Mouse (Mus musculus): Measurements from ENCODE around the gene Ppih. TPM values are rescaled to one million over a fixed set of nuclear protein-coding genes. Genes with fewer than 3 reads are reported as not detected.

The Ppih gene
- polyA plus RNA-seq (2015; fragmentation: Nextera tagmentation; extraction: Ambion mirVana), result 38.1 and 41.9 TPM in 2 replicates

DNA sequence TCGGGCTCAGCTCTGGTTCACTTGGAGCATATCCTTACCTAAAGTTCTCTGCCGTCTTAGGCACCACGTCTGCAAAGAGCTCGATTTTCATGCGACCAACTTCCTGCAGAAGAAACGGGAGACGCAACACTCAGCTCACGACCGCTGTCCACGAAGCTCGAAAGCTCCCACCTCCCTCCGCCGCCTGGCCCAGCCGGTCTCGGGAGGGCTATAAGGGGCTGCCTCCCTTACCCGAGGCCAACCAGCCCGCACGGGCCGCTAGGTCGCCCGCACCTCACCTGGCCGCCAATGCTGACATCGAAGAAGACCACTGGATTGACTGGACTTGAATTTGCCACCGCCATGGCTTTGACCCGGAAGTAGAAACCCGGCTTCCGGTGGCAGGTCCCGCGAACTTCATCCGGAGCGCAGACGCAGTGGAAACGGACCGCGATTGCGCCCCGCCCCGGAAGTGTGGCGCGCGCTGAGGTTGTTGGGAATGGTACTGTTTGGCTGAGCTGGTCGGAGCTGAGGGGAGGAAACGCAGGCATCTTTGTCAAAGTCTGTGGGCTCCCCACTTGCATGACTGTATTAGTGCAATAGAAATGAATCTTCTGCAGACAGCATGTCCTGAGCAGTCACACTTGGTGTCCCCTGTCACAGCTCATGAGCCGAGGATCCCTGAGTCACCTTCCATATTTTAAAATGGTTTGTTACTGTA lies at the start of gene Ppih:
Gene Ppih (minus strand): TSS at position 416 of the 700 bp plus-strand sequence.
- Histone ChIP-seq H3K4me2 (peak within 1 kb of the TSS; percentile 93), H3K27me3 (0 out of 2 replicates have a peak, but pooled peaks cover 15% of the 10 kb centered on the region), H3K36me3 (peaks cover 32% of the 10 kb centered on the region), H3K27ac (peak within 1 kb of the TSS; percentile 80), H3K4me3 (peak within 1 kb of the TSS; percentile 82), H3K4me1 (replicated peaks) (peaks cover 11% of the 10 kb centered on the region), H3K9me3 (replicated peaks) (no peaks in the 10 kb centered on the region), H3K9ac (peak within 1 kb of the TSS; percentile 66)
- peak; percentile 94 for ATAC-seq (replicated peaks; ENCODE audit: insufficient number of reproducible peaks, insufficient read depth, low FRiP score, low read depth)
- WGBS, result under 1% methylated on average over 44 of the region's 44 CpGs

GRCm38 (mm10) chr4:119369460-119369859 lies 49.1 kb upstream of the Ppih start:
- no peak overlapping the region for H3K4me2 ChIP-seq
- no peak for ATAC-seq (replicated peaks; ENCODE audit: insufficient number of reproducible peaks, insufficient read depth, low FRiP score, low read depth)
- H3K27me3 ChIP-seq, result peaks cover 3% of the 10 kb centered on the region; the same call in 1 of the 2 replicates
- no peak overlapping the region for H3K9ac ChIP-seq
- 82% methylated on average over 6 of the region's 6 CpGs for WGBS
- H3K4me1 ChIP-seq (replicated peaks), result no peaks in the 10 kb centered on the region
- no peak overlapping the region for H3K27ac ChIP-seq
- H3K36me3 ChIP-seq, result no peaks in the 10 kb centered on the region
- H3K9me3 ChIP-seq (replicated peaks), result no peaks in the 10 kb centered on the region
- H3K4me3 ChIP-seq, result no peak overlapping the region

DNA sequence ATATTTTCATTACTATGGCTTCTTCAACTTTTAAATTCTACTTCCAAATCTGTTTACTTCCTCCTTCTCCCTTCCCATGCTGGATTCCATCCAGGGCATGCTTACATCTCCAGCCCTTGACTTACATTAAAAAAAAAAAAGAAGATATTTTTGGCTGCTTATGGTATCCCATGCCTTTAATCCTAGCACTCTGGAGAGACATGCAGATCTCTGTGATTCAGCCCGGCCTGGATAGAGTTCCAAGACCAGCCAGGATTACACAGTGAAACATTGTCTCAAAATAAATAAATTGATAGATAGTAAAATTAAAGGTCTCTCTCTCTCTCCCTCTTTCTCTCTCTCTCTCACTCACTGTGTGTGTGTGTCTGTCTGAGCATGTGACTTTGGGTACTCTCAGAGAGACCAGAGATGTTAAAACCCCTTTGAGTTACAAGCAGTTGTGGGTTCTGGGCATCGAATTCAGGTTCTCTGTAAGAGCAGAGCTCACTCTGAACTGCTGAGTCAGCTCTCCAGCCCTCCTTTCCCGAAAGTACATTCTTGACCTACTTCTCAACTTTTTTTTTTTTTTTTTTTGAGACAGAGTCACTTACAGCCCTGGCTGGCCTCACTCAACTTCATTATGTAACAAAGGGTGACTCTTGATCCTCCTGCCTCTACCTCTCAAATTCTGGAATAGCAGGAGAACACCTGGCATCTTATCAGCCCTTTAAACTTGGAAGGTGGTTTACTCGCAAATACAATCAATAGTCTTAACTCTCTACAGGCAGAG lies 46.6 kb upstream of the Ppih start:
- peaks cover 3% of the 10 kb centered on the region; the same call in 1 of the 2 replicates for H3K27me3 ChIP-seq
- WGBS, result 47% methylated on average over 4 of the region's 4 CpGs
- H3K9me3 ChIP-seq (replicated peaks), result no peaks in the 10 kb centered on the region
- H3K27ac ChIP-seq, result no peak overlapping the region
- H3K4me3 ChIP-seq, result no peak overlapping the region
- ATAC-seq (replicated peaks; ENCODE audit: insufficient number of reproducible peaks, insufficient read depth, low FRiP score, low read depth), result no peak
- no peaks in the 10 kb centered on the region for H3K4me1 ChIP-seq (replicated peaks)
- H3K36me3 ChIP-seq, result no peaks in the 10 kb centered on the region
- H3K4me2 ChIP-seq, result no peak overlapping the region
- no peak overlapping the region for H3K9ac ChIP-seq

DNA sequence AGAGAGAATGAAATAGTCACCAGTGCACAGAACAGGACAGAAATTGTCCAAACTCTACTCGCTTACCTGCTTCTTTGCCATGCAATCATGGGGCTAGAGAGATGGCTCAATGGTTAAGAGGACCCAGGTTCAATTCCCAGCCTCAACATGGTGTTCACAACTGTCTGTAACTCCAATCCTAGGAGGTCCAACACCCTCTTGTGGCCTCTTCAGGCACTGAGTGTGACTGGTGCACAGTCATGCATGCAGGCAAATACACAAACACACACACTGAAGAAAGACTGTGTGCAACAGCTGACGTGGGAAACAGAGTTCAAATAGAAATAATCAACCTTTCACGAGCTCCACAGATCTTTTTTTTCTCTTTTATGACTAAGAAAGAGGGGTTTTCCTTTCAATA lies 41.9 kb upstream of the Ppih start:
- 79% methylated on average over 3 of the region's 3 CpGs for WGBS
- Histone ChIP-seq H3K9me3 (replicated peaks) (no peaks in the 10 kb centered on the region), H3K4me2 (no peak overlapping the region), H3K4me1 (replicated peaks) (peaks cover 3% of the 10 kb centered on the region; the same call in 1 of the 2 replicates), H3K9ac (no peak overlapping the region), H3K27ac (no peak overlapping the region), H3K36me3 (no peaks in the 10 kb centered on the region), H3K4me3 (no peak overlapping the region), H3K27me3 (no peaks in the 10 kb centered on the region)
- ATAC-seq (replicated peaks; ENCODE audit: insufficient number of reproducible peaks, insufficient read depth, low FRiP score, low read depth), result no peak

- Histone ChIP-seq H3K9ac (peak overlapping the region; percentile 54), H3K4me3 (peak overlapping the region; percentile 55), H3K4me1 (replicated peaks) (peaks cover 3% of the 10 kb centered on the region; the same call in 1 of the 2 replicates), H3K9me3 (replicated peaks) (no peaks in the 10 kb centered on the region), H3K36me3 (no peaks in the 10 kb centered on the region), H3K4me2 (peak overlapping the region; percentile 78), H3K27ac (peak overlapping the region; percentile 16), H3K27me3 (0 out of 2 replicates have a peak, but pooled peaks cover 3% of the 10 kb centered on the region)
- ATAC-seq (replicated peaks; ENCODE audit: insufficient number of reproducible peaks, insufficient read depth, low FRiP score, low read depth), result no peak
- WGBS, result 6% methylated on average over 30 of the region's 30 CpGs
Observed at GRCm38 (mm10) chr4:119359196-119359971, 39.0 kb upstream of the Ppih start.

- Histone ChIP-seq H3K27me3 (no peaks in the 10 kb centered on the region), H3K9me3 (replicated peaks) (no peaks in the 10 kb centered on the region), H3K4me3 (no peak overlapping the region), H3K4me1 (replicated peaks) (no peaks in the 10 kb centered on the region), H3K36me3 (no peaks in the 10 kb centered on the region), H3K27ac (no peak overlapping the region), H3K4me2 (no peak overlapping the region), H3K9ac (no peak overlapping the region)
- WGBS, result 91% methylated on average over 6 of the region's 6 CpGs
- ATAC-seq (replicated peaks; ENCODE audit: insufficient number of reproducible peaks, insufficient read depth, low FRiP score, low read depth), result no peak
Observed at GRCm38 (mm10) chr4:119345508-119345907, 25.2 kb upstream of the Ppih start.

DNA sequence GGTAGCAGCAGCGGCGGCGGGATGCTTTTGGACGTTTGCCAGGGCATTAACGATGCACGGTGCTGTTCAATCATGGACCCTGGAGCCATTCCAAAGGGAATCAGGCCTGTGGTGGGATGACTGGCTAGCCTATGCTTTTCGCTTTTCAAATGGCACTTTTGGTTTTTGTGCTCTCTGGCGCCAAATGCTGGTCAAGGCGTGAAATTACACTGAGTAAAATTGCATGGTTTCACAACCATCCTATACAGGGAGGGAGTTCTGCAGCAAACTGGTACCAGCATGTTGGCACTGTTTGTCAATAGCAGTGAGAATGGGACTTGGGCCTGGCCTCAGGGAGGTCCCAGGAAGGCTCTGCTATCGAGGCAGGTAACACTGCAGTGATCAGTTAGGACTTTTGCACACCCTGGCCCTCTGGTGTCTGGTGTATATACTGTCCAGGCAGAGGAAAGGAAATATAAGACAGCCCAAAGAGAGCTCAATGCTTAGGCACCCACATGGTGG lies 18.6 kb upstream of the Ppih start:
- 0 out of 2 replicates have a peak, but pooled peaks have one; percentile 31 for ATAC-seq (replicated peaks; ENCODE audit: insufficient number of reproducible peaks, insufficient read depth, low FRiP score, low read depth)
- Histone ChIP-seq H3K4me3 (no peak overlapping the region), H3K9ac (no peak overlapping the region), H3K27ac (no peak overlapping the region), H3K4me1 (replicated peaks) (0 out of 2 replicates have a peak, but pooled peaks cover 2% of the 10 kb centered on the region), H3K36me3 (no peaks in the 10 kb centered on the region), H3K4me2 (no peak overlapping the region), H3K27me3 (no peaks in the 10 kb centered on the region), H3K9me3 (replicated peaks) (no peaks in the 10 kb centered on the region)
- 7% methylated on average over 10 of the region's 10 CpGs for WGBS

DNA sequence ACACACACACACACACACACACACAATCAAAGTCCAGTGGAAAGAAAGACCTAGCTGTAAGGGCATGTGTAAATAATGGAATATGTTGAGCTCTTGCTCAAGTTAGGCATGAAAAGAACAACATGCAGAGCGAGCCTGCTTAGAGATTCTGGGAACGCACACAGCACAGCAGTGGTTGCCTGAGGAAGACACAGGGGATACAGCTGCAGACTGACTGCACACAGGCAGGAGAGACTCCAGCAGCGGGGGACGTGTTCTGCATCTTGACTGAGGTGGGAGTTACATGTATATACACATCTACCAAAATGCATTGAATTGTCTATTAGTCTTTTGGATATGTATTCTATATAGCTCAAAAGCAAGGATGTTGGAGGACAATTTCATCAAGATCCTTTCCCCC lies 18.1 kb upstream of the Ppih start:
- H3K27ac ChIP-seq, result no peak overlapping the region
- no peaks in the 10 kb centered on the region for H3K27me3 ChIP-seq
- 75% methylated on average over 4 of the region's 4 CpGs for WGBS
- H3K4me1 ChIP-seq (replicated peaks), result 0 out of 2 replicates have a peak, but pooled peaks cover 2% of the 10 kb centered on the region
- H3K4me3 ChIP-seq, result no peak overlapping the region
- H3K36me3 ChIP-seq, result no peaks in the 10 kb centered on the region
- no peaks in the 10 kb centered on the region for H3K9me3 ChIP-seq (replicated peaks)
- H3K9ac ChIP-seq, result no peak overlapping the region
- ATAC-seq (replicated peaks; ENCODE audit: insufficient number of reproducible peaks, insufficient read depth, low FRiP score, low read depth), result no peak
- H3K4me2 ChIP-seq, result no peak overlapping the region

DNA sequence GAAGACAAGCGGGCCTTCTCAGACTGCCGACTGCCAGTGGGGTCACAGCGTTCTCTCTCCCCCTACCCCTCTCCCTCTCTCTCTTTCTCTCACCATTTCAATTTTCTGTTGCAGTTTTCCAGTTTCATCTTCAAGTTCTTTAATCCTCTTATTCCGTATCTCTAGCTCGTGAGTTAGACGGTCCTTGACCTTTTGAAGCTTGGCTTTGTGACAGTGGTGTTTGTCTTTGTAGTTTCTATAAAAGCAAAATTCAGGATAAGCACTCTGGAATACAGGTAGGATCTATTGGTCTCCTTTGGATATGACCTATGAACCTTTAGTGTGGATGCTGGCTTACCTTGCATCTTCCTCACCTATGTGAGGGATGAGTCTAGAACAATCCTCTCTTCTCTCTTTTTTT lies 13.1 kb upstream of the Ppih start:
- Histone ChIP-seq H3K4me1 (replicated peaks) (no peaks in the 10 kb centered on the region), H3K9ac (no peak overlapping the region), H3K4me2 (no peak overlapping the region), H3K27me3 (no peaks in the 10 kb centered on the region), H3K27ac (no peak overlapping the region), H3K9me3 (replicated peaks) (no peaks in the 10 kb centered on the region), H3K4me3 (no peak overlapping the region), H3K36me3 (no peaks in the 10 kb centered on the region)
- ATAC-seq (replicated peaks; ENCODE audit: insufficient number of reproducible peaks, insufficient read depth, low FRiP score, low read depth), result no peak
- WGBS, result 74% methylated on average over 6 of the region's 6 CpGs

GRCm38 (mm10) chr4:119320896-119321550 lies 677 bp upstream of the Ppih start:
- WGBS, result 30% methylated on average over 10 of the region's 10 CpGs
- ATAC-seq (replicated peaks; ENCODE audit: insufficient number of reproducible peaks, insufficient read depth, low FRiP score, low read depth), result peak; percentile 41; the same call in 1 of the 2 replicates

More at GRCm38 (mm10) chr4:119320896-119321550, 677 bp upstream of the Ppih start:
- Histone ChIP-seq H3K4me2 (peak overlapping the region; percentile 93), H3K4me1 (replicated peaks) (peaks cover 11% of the 10 kb centered on the region), H3K9me3 (replicated peaks) (no peaks in the 10 kb centered on the region), H3K4me3 (peak overlapping the region; percentile 82), H3K9ac (peak overlapping the region; percentile 51), H3K27me3 (0 out of 2 replicates have a peak, but pooled peaks cover 15% of the 10 kb centered on the region), H3K27ac (peak overlapping the region; percentile 80), H3K36me3 (peaks cover 24% of the 10 kb centered on the region)
